Mouse (Mus musculus): ENCODE measurements at regions not wholly inside any gene's neighbourhood (a gene's known extent, or its start where the extent isn't known, plus 50 kb on each side); places are given as distances from the start of the nearest gene placed in this dataset.

GRCm38 (mm10) chr19:36178828-36179251 lies 58.9 kb upstream of the Ankrd1 start:
- DNase-seq = no peak

DNA sequence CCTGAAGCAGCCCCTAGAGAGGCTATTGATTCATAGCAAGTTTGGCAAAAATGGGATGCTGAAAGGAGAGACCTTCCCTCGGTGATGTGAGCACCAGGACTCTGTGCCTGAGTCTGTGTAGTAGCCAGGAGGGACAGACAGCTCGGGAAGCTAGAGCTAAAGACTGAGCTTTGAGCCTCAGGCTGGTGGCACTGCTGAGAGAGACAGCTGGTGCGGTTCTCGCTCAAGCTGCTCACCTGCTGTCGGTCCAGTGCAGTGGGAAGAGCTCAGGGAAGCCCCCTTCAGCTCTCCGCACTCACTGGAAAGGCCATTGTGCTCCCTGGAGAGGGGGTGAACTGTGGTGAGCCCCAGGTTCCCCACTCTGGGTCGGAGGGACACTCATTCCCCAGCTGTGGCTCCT lies 60.4 kb upstream of the Ankrd1 start:
- no peak for DNase-seq

DNA sequence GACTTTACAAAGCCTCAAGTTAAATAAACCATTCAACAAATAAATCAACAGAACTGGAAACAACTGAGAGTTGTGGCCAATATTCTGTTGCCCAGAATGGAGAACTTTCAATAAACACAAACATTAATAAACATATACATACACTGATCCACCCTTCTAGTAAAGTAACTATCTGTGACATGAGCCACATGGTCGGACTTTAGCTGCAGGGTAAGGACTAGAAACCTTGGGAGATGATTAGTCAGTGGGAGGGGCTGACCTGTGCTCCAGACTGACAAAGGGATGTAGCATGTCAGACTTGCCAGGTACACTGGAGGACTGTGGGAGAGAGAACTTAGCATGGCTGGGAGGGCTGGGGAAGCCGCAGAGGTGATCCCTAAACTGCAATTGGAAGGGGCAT lies 61.6 kb upstream of the Ankrd1 start:
- no peak for DNase-seq

DNA sequence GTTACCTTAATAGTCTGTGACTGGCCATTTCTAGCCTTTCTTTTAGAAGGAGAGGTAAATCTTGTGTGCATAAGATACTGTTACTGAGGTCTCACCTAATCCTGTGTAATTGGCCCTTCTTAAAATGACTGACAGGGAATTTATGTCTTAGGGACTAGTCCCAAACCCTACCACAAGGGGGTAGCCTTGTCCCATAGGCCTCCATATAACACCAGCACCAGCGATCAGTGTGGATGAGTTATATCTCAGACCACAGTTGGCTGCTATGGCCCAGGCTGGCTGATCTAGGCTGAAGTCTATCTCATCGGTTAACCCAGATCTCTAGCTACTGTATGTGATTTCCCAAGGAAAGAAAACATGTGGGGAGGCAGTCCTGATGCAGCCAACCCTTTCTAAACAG lies 63.2 kb upstream of the Ankrd1 start:
- DNase-seq = peak; percentile 57

DNA sequence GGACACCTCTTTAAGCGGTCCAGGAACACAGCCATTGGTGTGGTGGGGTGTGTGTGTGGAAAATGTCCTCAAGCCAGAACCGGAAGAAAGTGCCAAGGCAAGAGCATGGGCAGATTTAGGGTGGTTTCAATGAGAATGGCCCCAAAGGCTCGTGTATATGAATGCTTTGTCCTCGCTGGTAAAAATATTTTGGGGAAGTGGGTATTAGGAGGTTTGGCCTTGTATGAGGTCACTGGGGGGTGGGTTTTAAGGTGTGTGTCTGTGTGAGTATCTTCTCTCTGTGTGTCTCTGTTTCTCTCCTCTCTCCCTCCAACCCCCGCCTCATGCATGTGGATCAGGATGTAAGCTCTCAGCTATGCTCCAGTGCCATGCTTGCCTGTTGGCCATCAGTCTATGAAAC lies 69.8 kb upstream of the Ankrd1 start:
- no peak for DNase-seq

DNA sequence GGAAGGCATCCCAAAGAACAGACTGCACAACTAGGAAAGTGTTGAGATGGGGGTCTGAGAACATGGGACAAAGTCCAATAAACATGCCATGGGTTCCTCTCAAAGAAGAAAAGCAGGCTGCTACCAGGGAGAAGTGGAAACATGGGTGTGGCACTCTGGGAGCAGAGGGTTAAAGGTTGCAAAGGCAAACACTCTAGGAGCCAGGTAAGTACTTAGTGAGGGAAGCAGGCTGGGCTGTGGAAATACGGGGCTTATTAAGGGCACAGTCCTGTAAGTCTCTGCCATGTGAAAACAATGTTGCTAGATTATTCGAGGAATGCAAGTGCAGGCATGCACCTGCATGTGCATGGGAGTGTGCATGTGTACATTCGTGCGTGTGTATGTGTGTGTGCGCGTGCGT lies 71.7 kb upstream of the Ankrd1 start:
- no peak for DNase-seq

GRCm38 (mm10) chr19:36204269-36204668 lies 84.4 kb upstream of the Ankrd1 start:
- no peak for DNase-seq

- DNase-seq = no peak
Observed at GRCm38 (mm10) chr19:36204965-36205718, 85.2 kb upstream of the Ankrd1 start.

DNA sequence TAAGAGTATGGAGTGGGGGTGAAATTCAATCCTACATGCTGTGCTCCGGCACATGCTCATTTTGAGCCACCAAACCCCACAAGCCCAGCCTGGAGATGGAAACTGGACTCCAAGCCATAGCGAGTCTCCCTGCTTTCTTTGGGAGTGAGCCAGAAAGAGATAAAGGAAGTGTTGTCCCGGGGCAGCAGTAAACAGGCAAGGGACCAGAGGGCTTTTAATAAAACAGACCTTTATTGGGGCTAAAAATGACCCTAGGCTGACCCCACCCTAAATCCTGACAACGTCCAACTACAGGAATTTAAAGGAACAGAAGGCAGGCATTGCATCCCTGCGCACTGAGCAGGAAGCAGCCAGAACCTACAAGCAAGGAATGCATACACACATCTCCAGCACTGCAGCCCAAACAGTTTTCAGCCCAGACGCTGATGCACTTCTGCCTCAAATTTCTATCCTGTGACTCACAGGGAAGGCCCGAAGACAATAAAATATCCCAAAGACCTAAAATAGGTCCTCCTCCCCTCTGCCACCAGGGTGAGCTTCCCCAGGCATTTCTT lies 87.9 kb upstream of the Ankrd1 start:
- peak; percentile 9 for DNase-seq

DNA sequence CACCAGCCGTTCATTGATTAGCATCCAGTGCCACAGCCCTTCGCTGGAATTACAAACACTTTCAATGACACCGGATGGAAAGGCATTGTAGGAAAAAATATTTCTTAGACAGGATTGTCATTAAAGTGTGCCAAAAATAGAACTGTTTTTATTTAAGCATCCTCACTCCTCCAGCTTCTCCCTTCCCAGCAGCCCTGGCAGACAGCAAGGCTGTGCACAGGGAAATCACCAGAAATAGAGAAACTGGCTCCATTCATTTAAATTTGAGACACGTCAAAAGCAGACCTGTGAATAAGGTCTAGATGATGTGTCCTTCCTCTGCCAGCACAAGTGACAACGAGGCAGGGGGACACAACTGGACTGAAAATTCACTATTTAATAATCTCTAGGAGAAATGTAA lies 88.5 kb upstream of the Ankrd1 start:
- no peak for DNase-seq

- DNase-seq = peak; percentile 8
Observed at GRCm38 (mm10) chr19:36213461-36213860, 93.6 kb upstream of the Ankrd1 start.

DNA sequence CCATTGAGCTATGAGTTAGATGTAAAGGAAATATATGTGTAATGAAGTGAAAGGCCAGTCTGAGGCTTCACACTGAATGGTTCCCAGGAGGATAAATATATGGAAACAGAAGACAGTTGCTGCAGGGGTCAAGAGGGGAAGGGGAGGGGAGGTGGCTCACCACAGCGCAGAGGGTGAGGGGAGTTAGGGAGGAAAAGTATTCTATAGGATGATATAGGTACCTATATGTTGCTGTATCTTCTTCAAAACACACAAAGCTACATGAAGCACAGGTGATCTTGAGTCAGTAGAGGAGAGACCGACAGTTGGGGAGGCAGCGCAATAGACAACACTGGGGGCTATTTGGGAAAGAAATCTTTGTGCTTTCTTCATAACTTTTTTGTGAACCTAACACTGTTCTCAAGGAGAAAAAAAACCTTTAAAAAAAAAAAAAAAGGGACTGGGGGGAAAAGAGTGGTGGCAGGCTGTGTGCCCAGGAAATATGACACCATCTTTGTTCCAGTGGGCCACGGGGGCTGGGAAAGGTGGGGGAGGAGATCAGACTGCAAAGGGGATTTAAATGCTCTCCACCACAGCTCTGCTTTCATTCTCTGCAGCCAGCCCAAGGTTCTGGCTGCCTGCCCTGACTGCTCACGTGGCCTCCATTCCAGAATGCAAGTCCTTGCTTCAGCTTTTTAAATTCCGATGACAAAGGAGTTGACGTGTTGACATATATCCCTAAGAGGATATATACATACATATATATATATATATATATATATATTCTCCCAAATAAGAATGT lies 94.5 kb upstream of the Ankrd1 start:
- peak; percentile 30 for DNase-seq

GRCm38 (mm10) chr19:36217177-36217576 lies 97.3 kb upstream of the Ankrd1 start:
- no peak for DNase-seq

- no peak for DNase-seq
Observed at GRCm38 (mm10) chr19:36217605-36218004, 97.7 kb upstream of the Ankrd1 start.

DNA sequence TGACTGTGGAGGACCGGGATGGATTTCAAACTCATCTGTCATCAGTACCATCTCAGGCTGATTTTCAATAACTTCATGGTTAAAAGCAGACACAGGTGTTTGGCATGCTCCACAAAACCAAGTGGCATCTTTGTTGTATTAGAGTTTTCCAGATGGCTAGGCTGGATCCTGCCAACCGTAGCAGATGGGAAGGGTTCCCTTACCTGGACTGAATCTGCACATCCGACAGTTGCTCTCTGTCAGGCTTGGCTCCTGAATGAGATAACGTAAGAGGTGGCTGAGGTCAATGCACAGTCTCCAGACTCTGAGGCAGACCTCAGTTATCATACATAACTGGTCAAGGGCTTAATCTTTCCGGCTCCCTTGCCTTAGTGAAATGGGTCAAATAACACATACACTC lies 99.0 kb upstream of the Ankrd1 start:
- peak; percentile 5 for DNase-seq

- DNase-seq = no peak
Observed at GRCm38 (mm10) chr19:36221104-36221503, 101.2 kb upstream of the Ankrd1 start.

GRCm38 (mm10) chr19:36221596-36221995 lies 101.7 kb upstream of the Ankrd1 start:
- DNase-seq = no peak

DNA sequence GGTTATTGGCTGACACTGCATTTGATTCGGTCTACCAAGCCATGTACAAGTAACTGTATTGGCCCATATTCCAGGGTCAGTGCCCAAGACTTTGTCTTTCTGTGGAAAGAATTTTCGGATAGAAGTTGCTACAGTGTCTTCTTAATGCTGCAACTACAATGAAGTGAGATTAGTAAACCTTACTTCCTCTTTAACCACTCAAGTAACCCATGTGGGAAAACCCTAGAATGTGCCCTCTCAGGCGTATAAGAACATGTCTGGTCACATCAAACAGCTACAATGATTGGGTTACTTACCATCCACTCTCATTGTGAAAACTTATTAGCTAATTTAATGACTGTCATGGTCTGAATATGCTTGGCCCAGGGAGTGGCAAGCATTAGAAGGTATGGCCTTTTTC lies 102.3 kb upstream of the Ankrd1 start:
- DNase-seq = no peak

DNA sequence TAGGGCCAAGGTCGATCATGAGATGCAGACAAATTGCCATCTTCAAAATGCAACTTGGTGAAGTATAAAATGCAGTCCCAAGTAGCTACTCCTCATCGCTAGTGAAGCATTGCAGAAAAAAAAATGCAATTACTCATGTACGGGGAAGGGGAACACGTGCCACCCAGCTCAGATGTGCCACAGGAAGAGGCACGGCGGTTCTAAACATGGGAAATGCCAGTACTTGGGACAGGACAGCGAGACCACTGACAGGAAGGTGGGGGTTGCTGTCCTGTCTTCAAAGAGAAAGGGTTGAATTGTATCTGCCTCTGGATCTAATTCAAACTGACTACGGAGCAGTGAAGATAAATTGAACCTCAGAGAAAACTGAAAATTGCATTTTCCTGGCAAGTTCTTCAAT lies 104.6 kb upstream of the Ankrd1 start:
- no peak for DNase-seq

DNA sequence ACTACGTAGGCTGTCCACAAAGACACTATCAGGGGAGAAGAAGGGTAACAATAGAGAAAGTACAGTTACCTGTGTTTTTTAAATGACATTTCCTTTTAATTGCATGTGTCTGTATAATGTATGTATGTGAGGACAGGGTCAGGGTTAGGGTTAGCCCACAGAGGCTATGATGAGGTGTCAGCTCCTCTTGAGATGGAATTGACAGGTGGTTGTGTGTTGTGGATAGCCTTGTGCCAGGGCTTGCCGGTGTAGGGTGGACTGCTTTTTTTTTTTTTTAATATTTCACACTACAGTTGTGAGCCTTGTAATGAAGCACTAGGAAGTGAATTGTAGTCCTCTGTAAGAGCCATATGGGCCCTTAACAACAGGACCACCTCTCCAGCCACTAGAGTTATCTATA lies 105.7 kb upstream of the Ankrd1 start:
- no peak for DNase-seq

- no peak for DNase-seq
Observed at GRCm38 (mm10) chr19:36227418-36228160, 107.7 kb upstream of the Ankrd1 start.

- no peak for DNase-seq
Observed at GRCm38 (mm10) chr19:36229315-36229714, 109.4 kb upstream of the Ankrd1 start.

DNA sequence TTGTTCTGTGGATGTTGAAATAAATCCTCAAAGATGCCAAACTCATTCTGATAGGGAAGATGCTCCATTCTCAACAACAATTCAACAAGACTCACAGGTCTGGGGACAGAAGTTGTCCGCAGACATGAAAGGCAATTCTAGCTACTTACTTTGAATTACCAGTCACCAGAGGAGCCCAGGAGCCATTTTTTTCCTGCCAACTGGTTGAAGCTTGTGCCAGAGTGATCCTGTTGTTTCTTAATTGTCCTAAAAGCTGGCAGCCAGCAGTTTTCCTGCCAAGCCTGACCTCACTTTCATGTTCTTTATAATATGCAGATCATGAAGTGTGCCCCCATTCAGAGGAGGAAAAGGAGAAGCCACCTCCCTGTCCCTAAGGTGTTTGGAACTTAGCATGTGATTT lies 110.0 kb upstream of the Ankrd1 start:
- no peak for DNase-seq
